32 mouse cellular contexts compared by ENCODE assay signal in the genomic region with DNA sequence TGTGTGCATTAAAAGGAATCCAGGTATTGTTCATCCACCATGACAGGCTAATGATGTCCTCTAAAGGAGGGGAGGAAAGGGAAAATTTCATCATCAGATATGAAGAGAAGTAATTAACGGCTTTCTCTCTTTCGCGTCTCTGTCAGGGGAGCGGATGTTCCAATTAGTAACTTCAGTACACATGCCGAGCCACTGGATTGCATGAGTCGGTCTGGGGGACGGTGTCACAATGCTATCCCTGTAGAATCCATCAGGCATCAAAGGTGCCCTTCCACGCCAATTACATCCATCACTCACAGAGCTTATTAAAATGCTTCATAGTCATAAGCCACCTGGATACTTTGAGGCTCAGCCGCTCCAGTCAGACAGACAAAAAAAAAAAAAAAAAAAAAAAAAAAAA. TPM values are rescaled to one million over a fixed set of nuclear protein-coding genes. Genes with fewer than 3 reads are reported as not detected.
A peak's percentile ranks its signal among the peaks of the same experiment; 100 is the strongest.
DNase-seq lines count a peak whose midpoint lies in the region; ATAC-seq and TF ChIP-seq lines count a peak whose summit lies in the region.
"Had no signal": no experiment of that assay in that cellular context is flagged by ENCODE, and none has a peak within 500 bp of the region (broad histone marks: within the 10 kb centered on the region; RNA-seq: fewer than 3 reads in every experiment).

No protein-coding gene starts in this region.

- no peak overlapping the region for H3K4me2 ChIP-seq in forebrain, embryonic 14.5 days (ENCODE audit: low read length)
- H3K4me2 ChIP-seq in forebrain, embryonic 16.5 days (ENCODE audit: low read length): no peak overlapping the region
- no peak overlapping the region for H3K4me2 ChIP-seq in midbrain, embryonic 12.5 days (replicated peaks)
- 0 out of 2 replicates have a peak overlapping the region, but pooled peaks have one; percentile 7 for H3K4me2 ChIP-seq in midbrain, embryonic 15.5 days
- H3K4me2 ChIP-seq: heart, embryonic 12.5 days; kidney, embryonic 15.5 days; neural tube, embryonic 13.5 days had no signal

- H3K9me3 ChIP-seq in forebrain, embryonic 14.5 days (replicated peaks; ENCODE audit: control insufficient read depth, low read length): no peaks in the 10 kb centered on the region
- no peaks in the 10 kb centered on the region for H3K9me3 ChIP-seq in forebrain, embryonic 16.5 days (ENCODE audit: control insufficient read depth, low read length)
- H3K9me3 ChIP-seq in midbrain, embryonic 12.5 days: no peaks in the 10 kb centered on the region
- no peaks in the 10 kb centered on the region for H3K9me3 ChIP-seq in midbrain, embryonic 10.5 days (replicated peaks)
- no peaks in the 10 kb centered on the region for H3K9me3 ChIP-seq in midbrain, embryonic 15.5 days
- H3K9me3 ChIP-seq: heart, embryonic 12.5 days; kidney, embryonic 15.5 days; neural tube, embryonic 13.5 days had no signal

- H3K4me1 ChIP-seq in forebrain, embryonic 14.5 days (ENCODE audit: control insufficient read depth, insufficient read depth, low read length): no peaks in the 10 kb centered on the region; the same call in 1 of the 2 replicates
- H3K4me1 ChIP-seq in forebrain, embryonic 16.5 days (replicated peaks; ENCODE audit: control insufficient read depth, insufficient read depth, low read length): peaks cover 11% of the 10 kb centered on the region
- H3K4me1 ChIP-seq in midbrain, embryonic 12.5 days: peaks cover 19% of the 10 kb centered on the region; the same call in 1 of the 2 replicates
- peaks cover 4% of the 10 kb centered on the region for H3K4me1 ChIP-seq in midbrain, embryonic 10.5 days
- H3K4me1 ChIP-seq in midbrain, embryonic 15.5 days: peaks cover 16% of the 10 kb centered on the region
- H3K4me1 ChIP-seq in kidney, adult 2 months (ENCODE audit: control insufficient read depth, insufficient read depth, low read length): no peaks in the 10 kb centered on the region
- H3K4me1 ChIP-seq: kidney, embryonic 15.5 days had no signal

- H3K27me3 ChIP-seq in forebrain, embryonic 14.5 days (replicated peaks; ENCODE audit: control insufficient read depth, insufficient read depth, low read length): no peaks in the 10 kb centered on the region
- no peaks in the 10 kb centered on the region for H3K27me3 ChIP-seq in forebrain, embryonic 16.5 days (replicated peaks; ENCODE audit: control insufficient read depth, insufficient read depth, low read length)
- no peaks in the 10 kb centered on the region for H3K27me3 ChIP-seq in midbrain, embryonic 12.5 days
- H3K27me3 ChIP-seq in midbrain, embryonic 10.5 days (ENCODE audit: low read depth, poor library complexity, severe bottlenecking): no peaks in the 10 kb centered on the region
- no peaks in the 10 kb centered on the region for H3K27me3 ChIP-seq in midbrain, embryonic 15.5 days (replicated peaks)
- H3K27me3 ChIP-seq in kidney, adult 2 months (replicated peaks; ENCODE audit: control insufficient read depth, insufficient read depth, low read length): no peaks in the 10 kb centered on the region
- H3K27me3 ChIP-seq: heart, embryonic 12.5 days; kidney, embryonic 15.5 days; neural tube, embryonic 13.5 days had no signal

- WGBS in forebrain, embryonic 14.5 days: 28% methylated on average over 9 of the region's 9 CpGs
- 33% methylated on average over 9 of the region's 9 CpGs for WGBS in forebrain, embryonic 16.5 days
- WGBS in midbrain, embryonic 12.5 days: 80% methylated on average over 9 of the region's 9 CpGs
- 91% methylated on average over 9 of the region's 9 CpGs for WGBS in midbrain, embryonic 10.5 days
- WGBS in midbrain, embryonic 15.5 days: 44% methylated on average over 9 of the region's 9 CpGs
- WGBS in kidney, adult 2 months: 87% methylated on average over 9 of the region's 9 CpGs

- no peak for TF ChIP-seq CTCF in brain, embryonic 14.5 days (IDR thresholded peaks at IDR 0.05; ENCODE audit: borderline replicate concordance, extremely low read depth, insufficient read depth, insufficient read length)
- TF ChIP-seq CTCF in kidney, adult 2 months (conservative IDR thresholded peaks at IDR 0.05; ENCODE audit: insufficient read depth, insufficient read length, low read depth, low read length): no peak

- no peak for TF ChIP-seq POLR2A in brain, embryonic 14.5 days (IDR thresholded peaks at IDR 0.05; ENCODE audit: borderline replicate concordance, extremely low read depth, insufficient read depth, insufficient read length, poor library complexity, severe bottlenecking)
- no peak for TF ChIP-seq POLR2A in kidney, adult 2 months (IDR thresholded peaks at IDR 0.05; ENCODE audit: low read depth, low read length)

- peak; percentile 50 for DNase-seq in forebrain, embryonic 14.5 days (ENCODE audit: low spot score)
- DNase-seq in midbrain, embryonic 10.5 days (ENCODE audit: low spot score): no peak
- peak; percentile 73 for DNase-seq in brain, embryonic 14.5 days (ENCODE audit: low read depth)
- DNase-seq in kidney, adult 2 months: no peak
- DNase-seq: adrenal gland, adult 2 months; adrenal gland, postnatal 36 days; cerebellum, adult 2 months; cerebellum, postnatal 25 days; gastrocnemius, postnatal 25 days; heart, adult 18-20 months; heart, postnatal 4 days; kidney, adult 11 months; kidney, postnatal 25 days; liver; lung, adult 2 months; lung, postnatal 10 days; right cerebral cortex, adult 18-20 months; spleen, adult 18-20 months; thymus, postnatal 25 days had no signal

- no peak overlapping the region for H3K27ac ChIP-seq in forebrain, embryonic 14.5 days (ENCODE audit: low read depth, low read length)
- H3K27ac ChIP-seq in forebrain, embryonic 16.5 days (ENCODE audit: low read length): no peak overlapping the region
- no peak overlapping the region for H3K27ac ChIP-seq in midbrain, embryonic 12.5 days (replicated peaks)
- no peak overlapping the region for H3K27ac ChIP-seq in midbrain, embryonic 10.5 days (replicated peaks)
- no peak overlapping the region for H3K27ac ChIP-seq in midbrain, embryonic 15.5 days
- H3K27ac ChIP-seq in kidney, adult 2 months (ENCODE audit: insufficient read depth, low read depth, low read length): no peak overlapping the region
- H3K27ac ChIP-seq: kidney, embryonic 15.5 days; liver, embryonic 14.5 days; macrophage; neural tube, embryonic 13.5 days had no signal

- H3K4me3 ChIP-seq in forebrain, embryonic 14.5 days (ENCODE audit: low read depth, low read length): no peak overlapping the region
- H3K4me3 ChIP-seq in forebrain, embryonic 16.5 days (replicated peaks; ENCODE audit: low read length): no peak overlapping the region
- H3K4me3 ChIP-seq in midbrain, embryonic 12.5 days: no peak overlapping the region
- H3K4me3 ChIP-seq in midbrain, embryonic 10.5 days: no peak overlapping the region
- no peak overlapping the region for H3K4me3 ChIP-seq in midbrain, embryonic 15.5 days
- no peak overlapping the region for H3K4me3 ChIP-seq in kidney, adult 2 months (ENCODE audit: insufficient read depth, low read depth, low read length)
- H3K4me3 ChIP-seq: heart, embryonic 12.5 days; kidney, embryonic 15.5 days; myocyte; neural tube, embryonic 13.5 days had no signal

- 0 out of 2 replicates have a peak, but pooled peaks have one; percentile 7 for ATAC-seq in forebrain, embryonic 14.5 days
- ATAC-seq in forebrain, embryonic 16.5 days: no peak
- 0 out of 2 replicates have a peak, but pooled peaks have one; percentile 45 for ATAC-seq in midbrain, embryonic 12.5 days (ENCODE audit: low FRiP score, low read depth)
- ATAC-seq in midbrain, embryonic 15.5 days (replicated peaks): no peak; the same call in 1 of the 2 replicates
- ATAC-seq: CD4-positive, CD25-positive, alpha-beta regulatory T cell, adult 4 months; inflammation-experienced regulatory T-cells, adult 6 months had no signal

- H3K36me3 ChIP-seq in forebrain, embryonic 14.5 days (ENCODE audit: control insufficient read depth, insufficient read depth, low read length): no peaks in the 10 kb centered on the region
- no peaks in the 10 kb centered on the region for H3K36me3 ChIP-seq in forebrain, embryonic 16.5 days (ENCODE audit: control insufficient read depth, insufficient read depth)
- H3K36me3 ChIP-seq in midbrain, embryonic 12.5 days: peaks cover 39% of the 10 kb centered on the region
- H3K36me3 ChIP-seq in midbrain, embryonic 10.5 days: peaks cover 78% of the 10 kb centered on the region
- no peaks in the 10 kb centered on the region for H3K36me3 ChIP-seq in midbrain, embryonic 15.5 days (replicated peaks)
- H3K36me3 ChIP-seq in kidney, adult 2 months (ENCODE audit: control insufficient read depth, insufficient read depth, low read length): no peaks in the 10 kb centered on the region
- H3K36me3 ChIP-seq: heart, embryonic 12.5 days; kidney, embryonic 15.5 days; neural tube, embryonic 13.5 days had no signal

- H3K9ac ChIP-seq in forebrain, embryonic 14.5 days (ENCODE audit: low read length): no peak overlapping the region
- no peak overlapping the region for H3K9ac ChIP-seq in forebrain, embryonic 16.5 days (replicated peaks; ENCODE audit: low read depth, low read length)
- no peak overlapping the region for H3K9ac ChIP-seq in midbrain, embryonic 12.5 days (replicated peaks)
- no peak overlapping the region for H3K9ac ChIP-seq in midbrain, embryonic 15.5 days
- H3K9ac ChIP-seq: heart, embryonic 12.5 days; kidney, embryonic 15.5 days; liver, embryonic 14.5 days; neural tube, embryonic 13.5 days had no signal

RNA-seq across cellular contexts. Expression of gene Rfx4, which starts 51.3 kb away (rescaled TPM):
- 8.1 and 9.5 TPM in 2 replicates for polyA plus RNA-seq in forebrain, embryonic 14.5 days (2014; fragmentation: Nextera tagmentation; extraction: Ambion mirVana)
- 6.9 and 7.2 TPM in 2 replicates for polyA plus RNA-seq in forebrain, embryonic 16.5 days (2015; fragmentation: Nextera tagmentation; extraction: Ambion mirVana)
- 53.5 and 56.0 TPM in 2 replicates for polyA plus RNA-seq in midbrain, embryonic 12.5 days (2016; fragmentation: Nextera tagmentation; extraction: Ambion mirVana)
- polyA plus RNA-seq in midbrain, embryonic 10.5 days (2016; fragmentation: Nextera tagmentation; extraction: Ambion mirVana): 61.8 and 70.6 TPM in 2 replicates
- 20.4 and 27.9 TPM in 2 replicates for polyA plus RNA-seq in brain, embryonic 14.5 days (2012; rRNA removed)
- 16.1 and 17.2 TPM in 2 replicates for polyA plus RNA-seq in midbrain, embryonic 15.5 days (2015; fragmentation: Nextera tagmentation; extraction: Ambion mirVana)
- polyA plus RNA-seq in kidney, adult 2 months (2012; rRNA removed): 0.23 and 0.41 TPM in 2 replicates
- polyA plus RNA-seq: adrenal gland, adult 2 months; CD4-positive, CD25-positive, alpha-beta regulatory T cell, adult 4 months; heart, postnatal 0 days; liver, embryonic 14.5 days; macrophage; stomach, embryonic 16.5 days had no signal

Comparison
In these comparisons a context has a peak if more than half of its experiments do, and no peak if none do; other contexts are left out.
1. ATAC-seq: peak in forebrain, embryonic 14.5 days (single experiment) and midbrain, embryonic 12.5 days (single experiment); none in forebrain, embryonic 16.5 days (single experiment) and midbrain, embryonic 15.5 days (single experiment).
2. DNase-seq: peak in forebrain, embryonic 14.5 days (single experiment) and brain, embryonic 14.5 days (single experiment); none in midbrain, embryonic 10.5 days (single experiment) and kidney, adult 2 months (single experiment).